11 mouse cellular contexts compared by ENCODE assay signal in genomic region chr9:103091039-103091883, GRCm38 (mm10). TPM values are rescaled to one million over a fixed set of nuclear protein-coding genes. Genes with fewer than 3 reads are reported as not detected.
DNase-seq lines count a peak whose midpoint lies in the region; ATAC-seq lines count a peak whose summit lies in the region.
"Had no signal": no experiment of that assay in that cellular context is flagged by ENCODE, and none has a peak within 500 bp of the region (broad histone marks: within the 10 kb centered on the region; RNA-seq: fewer than 3 reads in every experiment).

No protein-coding gene starts in this region.

- no peaks in the 10 kb centered on the region for H3K36me3 ChIP-seq in embryonic facial prominence, embryonic 13.5 days
- H3K36me3 ChIP-seq in embryonic facial prominence, embryonic 10.5 days (replicated peaks), result no peaks in the 10 kb centered on the region
- no peaks in the 10 kb centered on the region for H3K36me3 ChIP-seq in lung, embryonic 16.5 days (ENCODE audit: control insufficient read depth, insufficient read depth, low read length)
- H3K36me3 ChIP-seq in intestine, embryonic 15.5 days, result no peaks in the 10 kb centered on the region
- H3K36me3 ChIP-seq in stomach, embryonic 14.5 days (ENCODE audit: control insufficient read depth, insufficient read depth, low read length), result no peaks in the 10 kb centered on the region
- H3K36me3 ChIP-seq: neural tube, embryonic 15.5 days had no signal

- WGBS in embryonic facial prominence, embryonic 13.5 days, result 85% methylated on average over 16 of the region's 16 CpGs
- 80% methylated on average over 16 of the region's 16 CpGs for WGBS in embryonic facial prominence, embryonic 10.5 days
- 77% methylated on average over 16 of the region's 16 CpGs for WGBS in lung, embryonic 16.5 days
- 75% methylated on average over 16 of the region's 16 CpGs for WGBS in intestine, embryonic 15.5 days
- 71% methylated on average over 16 of the region's 16 CpGs for WGBS in stomach, embryonic 14.5 days

- H3K4me2 ChIP-seq in embryonic facial prominence, embryonic 13.5 days, result peak overlapping the region; percentile 84; the same call in 1 of the 2 replicates
- H3K4me2 ChIP-seq in lung, embryonic 16.5 days (ENCODE audit: low read depth, low read length), result no peak overlapping the region
- H3K4me2 ChIP-seq in intestine, embryonic 15.5 days (replicated peaks), result peak overlapping the region; percentile 20
- no peak overlapping the region for H3K4me2 ChIP-seq in stomach, embryonic 14.5 days (replicated peaks; ENCODE audit: low read depth, low read length)

- ATAC-seq in embryonic facial prominence, embryonic 13.5 days (ENCODE audit: insufficient number of reproducible peaks, insufficient read depth, low FRiP score, low TSS enrichment, low read depth), result no peak
- ATAC-seq in lung, embryonic 16.5 days (ENCODE audit: low read depth), result no peak
- no peak for ATAC-seq in intestine, embryonic 15.5 days
- no peak for ATAC-seq in stomach, embryonic 14.5 days (ENCODE audit: insufficient number of reproducible peaks, insufficient read depth, low FRiP score, low read depth)

- H3K4me1 ChIP-seq in embryonic facial prominence, embryonic 13.5 days, result peaks cover 15% of the 10 kb centered on the region; the same call in 1 of the 2 replicates
- H3K4me1 ChIP-seq in embryonic facial prominence, embryonic 10.5 days, result peaks cover 18% of the 10 kb centered on the region
- H3K4me1 ChIP-seq in lung, embryonic 16.5 days (replicated peaks; ENCODE audit: control insufficient read depth, insufficient read depth, low read length), result peaks cover 14% of the 10 kb centered on the region; the same call in 1 of the 2 replicates
- peaks cover 22% of the 10 kb centered on the region for H3K4me1 ChIP-seq in intestine, embryonic 15.5 days (replicated peaks)
- H3K4me1 ChIP-seq in stomach, embryonic 14.5 days (ENCODE audit: control insufficient read depth, insufficient read depth, low read length), result 0 out of 2 replicates have a peak, but pooled peaks cover 4% of the 10 kb centered on the region

- no peak overlapping the region for H3K27ac ChIP-seq in embryonic facial prominence, embryonic 13.5 days
- no peak overlapping the region for H3K27ac ChIP-seq in embryonic facial prominence, embryonic 10.5 days (replicated peaks)
- 0 out of 2 replicates have a peak overlapping the region, but pooled peaks have one; percentile 13 for H3K27ac ChIP-seq in lung, embryonic 16.5 days (ENCODE audit: low read length)
- peak overlapping the region; percentile 66; the same call in 1 of the 2 replicates for H3K27ac ChIP-seq in intestine, embryonic 15.5 days
- H3K27ac ChIP-seq in stomach, embryonic 14.5 days (ENCODE audit: low read length), result peak overlapping the region; percentile 62
- H3K27ac ChIP-seq: macrophage; neural tube, embryonic 15.5 days had no signal

- H3K4me3 ChIP-seq in embryonic facial prominence, embryonic 13.5 days, result no peak overlapping the region
- no peak overlapping the region for H3K4me3 ChIP-seq in embryonic facial prominence, embryonic 10.5 days
- H3K4me3 ChIP-seq in lung, embryonic 16.5 days (ENCODE audit: low read length), result no peak overlapping the region
- no peak overlapping the region for H3K4me3 ChIP-seq in intestine, embryonic 15.5 days (replicated peaks)
- H3K4me3 ChIP-seq in stomach, embryonic 14.5 days (ENCODE audit: low read depth, low read length), result no peak overlapping the region

- H3K27me3 ChIP-seq in embryonic facial prominence, embryonic 13.5 days, result no peaks in the 10 kb centered on the region
- peaks cover 14% of the 10 kb centered on the region for H3K27me3 ChIP-seq in embryonic facial prominence, embryonic 10.5 days (replicated peaks; ENCODE audit: low read depth, poor library complexity, severe bottlenecking)
- H3K27me3 ChIP-seq in lung, embryonic 16.5 days (ENCODE audit: control insufficient read depth, insufficient read depth, low read depth, low read length), result no peaks in the 10 kb centered on the region
- H3K27me3 ChIP-seq in intestine, embryonic 15.5 days (replicated peaks), result no peaks in the 10 kb centered on the region
- H3K27me3 ChIP-seq in stomach, embryonic 14.5 days (ENCODE audit: control insufficient read depth, insufficient read depth, low read length), result no peaks in the 10 kb centered on the region

- no peak for DNase-seq in embryonic facial prominence, embryonic 10.5 days (ENCODE audit: low spot score)
- no peak for DNase-seq in lung, postnatal 14 days
- DNase-seq in left cerebral cortex, adult 18-20 months (ENCODE audit: low spot score in 2 of 2), result no peak
- no peak for DNase-seq in neural tube, embryonic 10.5 days (ENCODE audit: extremely low spot score, low spot score)

- H3K9ac ChIP-seq in embryonic facial prominence, embryonic 13.5 days, result no peak overlapping the region
- H3K9ac ChIP-seq in lung, embryonic 16.5 days (ENCODE audit: low read length), result no peak overlapping the region
- H3K9ac ChIP-seq in intestine, embryonic 15.5 days, result no peak overlapping the region
- no peak overlapping the region for H3K9ac ChIP-seq in stomach, embryonic 14.5 days (replicated peaks; ENCODE audit: low read depth, low read length)

- no peaks in the 10 kb centered on the region for H3K9me3 ChIP-seq in embryonic facial prominence, embryonic 13.5 days
- H3K9me3 ChIP-seq in embryonic facial prominence, embryonic 10.5 days, result no peaks in the 10 kb centered on the region
- H3K9me3 ChIP-seq in lung, embryonic 16.5 days (ENCODE audit: control insufficient read depth, low read length), result no peaks in the 10 kb centered on the region
- no peaks in the 10 kb centered on the region for H3K9me3 ChIP-seq in intestine, embryonic 15.5 days
- no peaks in the 10 kb centered on the region for H3K9me3 ChIP-seq in stomach, embryonic 14.5 days (ENCODE audit: control insufficient read depth, low read depth, low read length)
- H3K9me3 ChIP-seq: neural tube, embryonic 15.5 days had no signal

RNA-seq across cellular contexts. Expression of gene Rab6b, which starts 20.3 kb away (rescaled TPM):
- polyA plus RNA-seq in embryonic facial prominence, embryonic 13.5 days (2015; fragmentation: Nextera tagmentation; extraction: Ambion mirVana), result 7.7 and 8.1 TPM in 2 replicates
- 6.8 and 8.4 TPM in 2 replicates for polyA plus RNA-seq in embryonic facial prominence, embryonic 10.5 days (2016; fragmentation: Nextera tagmentation; extraction: Ambion mirVana)
- polyA plus RNA-seq in lung, embryonic 16.5 days (2015; fragmentation: Nextera tagmentation; extraction: Ambion mirVana), result 3.3 and 3.6 TPM in 2 replicates
- 5.7 and 5.9 TPM in 2 replicates for polyA plus RNA-seq in intestine, embryonic 15.5 days (2015; fragmentation: Nextera tagmentation; extraction: Ambion mirVana)
- polyA plus RNA-seq in stomach, embryonic 14.5 days (2014; fragmentation: Nextera tagmentation; extraction: Ambion mirVana), result 5.4 and 6.1 TPM in 2 replicates
- total RNA-seq in left cerebral cortex, adult 18-20 months (2021), result 100 to 1,000 TPM; 566 to 572 TPM
- polyA plus RNA-seq: erythroblast, embryonic 14.5 days had no signal

Comparison
In these comparisons a context has a peak if more than half of its experiments do, and no peak if none do; other contexts are left out.
1. H3K27ac ChIP-seq: peak in lung, embryonic 16.5 days (single experiment), intestine, embryonic 15.5 days (single experiment) and stomach, embryonic 14.5 days (single experiment); none in embryonic facial prominence, embryonic 13.5 days (single experiment) and embryonic facial prominence, embryonic 10.5 days (single experiment).
2. H3K4me2 ChIP-seq: peak in embryonic facial prominence, embryonic 13.5 days (single experiment) and intestine, embryonic 15.5 days (single experiment); none in lung, embryonic 16.5 days (single experiment) and stomach, embryonic 14.5 days (single experiment).